Mouse (Mus musculus) C2C12 (cell line): ENCODE data around the gene Trcg1.

Experiments
- CEBPB ChIP-seq: IDR thresholded peaks from one replicate; pipeline ENCODE4 v1.6.1; 2011; ENCODE audit warnings: low read depth, mild to moderate bottlenecking, control low read depth, moderate library complexity
- CTCF ChIP-seq: IDR thresholded peaks from one replicate; pipeline ENCODE4 v1.5.1; 2011; ENCODE audit not compliant: control insufficient read depth, insufficient read depth, insufficient read length
- MAX ChIP-seq: IDR thresholded peaks from one replicate; pipeline ENCODE4 v1.6.1; 2011; ENCODE audit warnings: mild to moderate bottlenecking, control low read depth
- MYOD1 ChIP-seq: IDR thresholded peaks from one replicate; pipeline ENCODE4 v1.6.1; 2011; ENCODE audit warnings: low read depth; ENCODE audit not compliant: control insufficient read depth, insufficient read length
- MYOG ChIP-seq: IDR thresholded peaks from one replicate; pipeline ENCODE4 v1.6.1; 2011; ENCODE audit not compliant: control insufficient read depth, insufficient read length; ENCODE audit errors: extremely low read depth
- USF1 ChIP-seq: IDR thresholded peaks from one replicate; pipeline ENCODE4 v1.6.1; 2011; ENCODE audit warnings: low read depth, mild to moderate bottlenecking, control low read depth, moderate library complexity

GRCm38 (mm10) chr9:57202981-57203380, 33.4 kb upstream of the Trcg1 start:
- no peak for TF ChIP-seq CTCF
- no peak for TF ChIP-seq CEBPB
- no peak for TF ChIP-seq MYOG
- no peak for TF ChIP-seq USF1
- TF ChIP-seq MAX = no peak
- TF ChIP-seq MYOD1 = no peak
